Mouse (Mus musculus) neural tube, embryonic 11.5 days (tissue): Measurements from ENCODE around the gene Gsta4. TPM values are rescaled to one million over a fixed set of nuclear protein-coding genes. Genes with fewer than 3 reads are reported as not detected.
"Not testable (repeated sequence)": the region's sequence is repeated elsewhere in the genome, so short reads cannot be mapped to it uniquely, and the experiment has no call there.

Source experiments
- ATAC-seq: fragments of 200-750 bp; cut with Nextera tagmentation; 2 replicates; pipeline ENCODE4 v1.8.0; 2017; ENCODE audit warnings: moderate number of reproducible peaks, mild to moderate bottlenecking, moderate TSS enrichment, moderate library complexity; ENCODE audit not compliant: insufficient read depth, low FRiP score, low TSS enrichment
- DNase-seq: peaks from one replicate; pipeline ENCODE4 v3.0.0-alpha.2; 2015; ENCODE audit warnings: low spot score
- H3K27ac ChIP-seq: fragments of 300-500 bp; sonication (generic); 2 replicates; pipeline ENCODE4 v1.5.1; 2014; ENCODE audit warnings: low read depth, mild to moderate bottlenecking, low read length
- H3K27me3 ChIP-seq: fragments of 300-500 bp; sonication (generic); 2 replicates; pipeline ENCODE4 v1.6.1; 2014; ENCODE audit warnings: mild to moderate bottlenecking, low read length, mixed read lengths; ENCODE audit not compliant: control insufficient read depth, insufficient read depth
- H3K36me3 ChIP-seq: fragments of 300-500 bp; sonication (generic); 2 replicates; pipeline ENCODE4 v1.6.1; 2014; ENCODE audit warnings: mild to moderate bottlenecking, low read length, moderate library complexity, mixed read lengths; ENCODE audit not compliant: control insufficient read depth, insufficient read depth
- H3K4me1 ChIP-seq: fragments of 300-500 bp; sonication (generic); 2 replicates; pipeline ENCODE4 v1.6.1; 2014; ENCODE audit warnings: low read length, mixed read lengths; ENCODE audit not compliant: control insufficient read depth, insufficient read depth
- H3K4me2 ChIP-seq: fragments of 300-500 bp; sonication (generic); 2 replicates; pipeline ENCODE4 v1.6.1; 2014; ENCODE audit warnings: low read depth, mild to moderate bottlenecking, moderate library complexity
- H3K4me3 ChIP-seq: fragments of 300-500 bp; sonication (generic); 2 replicates; pipeline ENCODE4 v1.5.1; 2014; ENCODE audit warnings: low read depth, low read length
- H3K9ac ChIP-seq: fragments of 300-500 bp; sonication (generic); 2 replicates; pipeline ENCODE4 v1.6.1; 2014; ENCODE audit warnings: mild to moderate bottlenecking, low read length
- H3K9me3 ChIP-seq: fragments of 300-500 bp; sonication (generic); 2 replicates; pipeline ENCODE4 v1.6.1; 2016; ENCODE audit warnings: low read length; ENCODE audit not compliant: control insufficient read depth
- WGBS: fragments of 180-500 bp; shearing (Covaris S2); extraction: QIAGEN DNeasy Blood & Tissue Kit; methylation state at CpG from one replicate; pipeline ENCODE4 v1.1.7; 2014; 5-methylcytosine and 5-hydroxymethylcytosine counted together
- polyA plus RNA-seq: library from polyadenylated mRNA; unstranded; fragments of >200 nt; fragmentation: Nextera tagmentation; extraction: Ambion mirVana; gene quantifications from 2 replicates; pipeline ENCODE4 v1.2.1, GENCODE M21; 2014

The Gsta4 gene
- polyA plus RNA-seq, 1 experiment from 2014 or later = 54.3 TPM

DNA sequence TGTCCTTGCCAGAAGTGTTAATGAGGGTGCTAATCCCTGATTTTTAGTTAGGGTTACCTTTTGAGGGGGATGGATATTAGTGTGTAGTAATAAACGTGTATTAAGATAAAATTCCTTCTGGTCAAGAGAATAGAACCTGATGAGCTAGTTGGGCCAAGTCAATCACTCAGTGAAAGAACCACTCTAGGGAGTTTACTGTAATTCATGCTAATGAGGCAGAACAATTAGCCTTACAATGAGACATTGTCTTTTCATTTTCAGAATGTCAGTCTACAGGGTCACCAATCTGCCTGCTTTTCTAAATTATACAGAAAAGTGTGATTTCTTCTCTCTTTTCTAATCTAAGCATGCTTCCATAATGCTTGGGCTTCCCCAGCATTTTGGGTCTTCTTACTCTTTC, 8.6 kb upstream of the Gsta4 start:
- H3K4me3 ChIP-seq = no peak overlapping the region
- H3K27me3 ChIP-seq = no peaks in the 10 kb centered on the region
- H3K27ac ChIP-seq = no peak overlapping the region
- no peaks in the 10 kb centered on the region for H3K4me1 ChIP-seq
- ATAC-seq (no peak), DNase-seq (no peak)
- H3K9ac ChIP-seq = no peak overlapping the region
- 45% methylated on average over 1 of the region's 1 CpGs for WGBS
- no peaks in the 10 kb centered on the region for H3K9me3 ChIP-seq
- no peak overlapping the region for H3K4me2 ChIP-seq
- no peaks in the 10 kb centered on the region; the same call in 1 of the 2 replicates for H3K36me3 ChIP-seq

DNA sequence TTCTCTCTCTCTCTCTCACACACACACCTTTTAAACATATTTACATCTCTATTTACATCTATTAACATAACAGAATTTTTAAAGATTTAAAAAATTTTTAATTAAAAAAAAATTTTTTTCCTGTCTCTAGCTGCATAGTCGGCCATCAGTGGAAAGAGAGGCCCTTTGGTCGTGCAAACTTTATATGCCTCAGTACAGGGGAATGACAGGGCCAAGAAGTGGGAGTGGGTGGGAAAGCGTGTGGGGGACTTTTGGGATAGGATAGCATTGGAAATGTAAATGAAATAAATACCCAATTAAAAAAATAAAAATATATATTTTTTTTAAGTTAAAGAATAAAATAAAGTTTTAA, 7.7 kb upstream of the Gsta4 start:
- H3K4me3 ChIP-seq, H3K9me3 ChIP-seq, H3K27ac ChIP-seq, H3K9ac ChIP-seq, H3K27me3 ChIP-seq, H3K36me3 ChIP-seq, H3K4me2 ChIP-seq, DNase-seq, H3K4me1 ChIP-seq: not testable (repeated sequence)
- 51% methylated on average over 3 of the region's 3 CpGs for WGBS
- peak; percentile 42 for ATAC-seq

- DNase-seq (peak; percentile 94), ATAC-seq (peak; percentile 98)
- Histone ChIP-seq H3K27me3 (no peaks in the 10 kb centered on the region), H3K36me3 (no peaks in the 10 kb centered on the region), H3K4me3 (peak overlapping the region; percentile 57), H3K9ac (peak overlapping the region; percentile 86), H3K4me1 (no peaks in the 10 kb centered on the region), H3K27ac (peak overlapping the region; percentile 96), H3K9me3 (no peaks in the 10 kb centered on the region), H3K4me2 (peak overlapping the region; percentile 54)
- under 1% methylated on average over 48 of the region's 58 CpGs for WGBS
Measured at GRCm38 (mm10) chr9:78175277-78176200, 7.0 kb upstream of the Gsta4 start.

- no peaks in the 10 kb centered on the region for H3K9me3 ChIP-seq
- H3K4me1 ChIP-seq = no peaks in the 10 kb centered on the region
- H3K27ac ChIP-seq = peak overlapping the region; percentile 96
- H3K36me3 ChIP-seq = no peaks in the 10 kb centered on the region
- peak overlapping the region; percentile 57 for H3K4me3 ChIP-seq
- H3K4me2 ChIP-seq = peak overlapping the region; percentile 54
- DNase-seq = peak; percentile 77
- under 1% methylated on average over 22 of the region's 22 CpGs for WGBS
- H3K9ac ChIP-seq = peak overlapping the region; percentile 86
- peak; percentile 66 for ATAC-seq
- no peaks in the 10 kb centered on the region for H3K27me3 ChIP-seq
Measured at GRCm38 (mm10) chr9:78176201-78176727, 6.3 kb upstream of the Gsta4 start.

DNA sequence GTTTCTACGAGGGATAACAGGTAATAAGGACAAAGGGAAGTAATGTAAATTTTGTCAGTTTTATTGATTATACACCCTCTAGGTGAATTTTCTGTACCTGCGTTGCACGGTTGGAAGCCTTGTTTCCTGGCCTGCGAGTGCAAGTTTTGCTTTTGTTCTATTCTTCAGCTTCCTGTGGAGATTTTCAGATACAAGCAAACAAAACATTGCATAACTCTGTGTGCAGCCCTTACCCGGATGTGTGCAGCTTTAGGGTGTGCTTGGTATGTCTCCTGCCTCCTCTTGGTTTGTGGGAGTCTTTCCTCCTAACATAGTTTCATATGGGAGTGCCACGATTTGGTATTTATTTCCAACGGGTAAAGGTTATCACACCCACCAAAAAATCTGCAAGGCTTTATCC, 5.7 kb upstream of the Gsta4 start:
- Histone ChIP-seq H3K9ac (peak overlapping the region; percentile 86), H3K4me1 (no peaks in the 10 kb centered on the region), H3K9me3 (no peaks in the 10 kb centered on the region), H3K27me3 (no peaks in the 10 kb centered on the region), H3K4me2 (peak overlapping the region; percentile 54), H3K27ac (peak overlapping the region; percentile 96), H3K36me3 (no peaks in the 10 kb centered on the region), H3K4me3 (peak overlapping the region; percentile 57)
- DNase-seq (no peak), ATAC-seq (no peak)
- 43% methylated on average over 7 of the region's 7 CpGs for WGBS

DNA sequence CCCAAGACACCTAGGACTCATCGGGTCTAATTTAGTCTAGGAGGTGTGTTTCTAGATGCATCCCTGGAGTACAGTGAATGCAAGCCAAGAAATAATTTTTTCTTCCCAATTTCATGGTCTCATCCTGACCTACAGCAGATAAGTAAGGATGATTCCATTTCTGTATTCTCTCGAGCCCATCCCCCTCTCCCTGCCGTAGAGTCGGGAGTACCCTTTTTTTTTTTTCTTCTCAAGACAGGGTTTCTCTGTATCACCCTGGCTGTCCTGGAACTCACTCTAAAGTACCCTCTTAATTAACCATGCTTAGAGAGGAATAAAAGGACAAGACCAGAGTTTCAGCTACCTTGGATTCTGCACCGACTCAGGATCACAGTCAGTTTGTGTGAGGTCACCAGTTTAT, 4.4 kb upstream of the Gsta4 start:
- 89% methylated on average over 5 of the region's 5 CpGs for WGBS
- ATAC-seq = no peak
- H3K4me2 ChIP-seq = no peak overlapping the region
- DNase-seq = no peak
- no peaks in the 10 kb centered on the region for H3K27me3 ChIP-seq
- H3K27ac ChIP-seq = no peak overlapping the region
- H3K36me3 ChIP-seq = no peaks in the 10 kb centered on the region
- no peak overlapping the region for H3K9ac ChIP-seq
- H3K4me3 ChIP-seq = no peak overlapping the region
- H3K9me3 ChIP-seq = no peaks in the 10 kb centered on the region
- no peaks in the 10 kb centered on the region for H3K4me1 ChIP-seq

DNA sequence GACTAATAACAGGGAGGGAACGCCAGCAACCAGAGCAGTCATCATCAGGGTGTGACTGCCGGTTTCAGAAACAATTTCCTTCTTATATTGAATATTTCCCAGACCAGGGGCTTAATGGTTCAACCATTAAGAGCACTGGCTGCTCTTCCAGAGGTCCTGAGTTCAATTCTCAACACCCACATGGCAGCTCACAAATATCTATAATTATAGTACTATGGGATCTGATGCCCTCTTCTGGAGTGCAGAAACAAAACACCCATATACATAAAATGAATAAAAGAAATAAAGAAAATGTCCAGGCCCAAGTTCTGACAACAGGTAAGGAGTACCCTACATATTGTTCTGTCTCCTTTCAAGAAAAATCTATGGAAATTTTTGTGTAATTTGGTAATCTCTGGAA, 3.5 kb upstream of the Gsta4 start:
- Histone ChIP-seq H3K9me3 (no peaks in the 10 kb centered on the region), H3K4me1 (no peaks in the 10 kb centered on the region), H3K27ac (no peak overlapping the region), H3K27me3 (no peaks in the 10 kb centered on the region), H3K36me3 (no peaks in the 10 kb centered on the region), H3K9ac (no peak overlapping the region), H3K4me3 (no peak overlapping the region), H3K4me2 (no peak overlapping the region)
- DNase-seq (no peak), ATAC-seq (no peak)
- 92% methylated on average over 2 of the region's 2 CpGs for WGBS

- ATAC-seq (no peak), DNase-seq (no peak)
- no peak overlapping the region for H3K9ac ChIP-seq
- no peak overlapping the region for H3K4me2 ChIP-seq
- H3K27ac ChIP-seq = no peak overlapping the region
- H3K9me3 ChIP-seq = no peaks in the 10 kb centered on the region
- 93% methylated on average over 9 of the region's 9 CpGs for WGBS
- no peaks in the 10 kb centered on the region for H3K36me3 ChIP-seq
- no peak overlapping the region for H3K4me3 ChIP-seq
- no peaks in the 10 kb centered on the region for H3K27me3 ChIP-seq
- H3K4me1 ChIP-seq = peaks cover under 1% of the 10 kb centered on the region; the same call in 1 of the 2 replicates
Measured at GRCm38 (mm10) chr9:78185686-78186085, 3.1 kb downstream of the Gsta4 start.

GRCm38 (mm10) chr9:78188910-78189309, 6.3 kb downstream of the Gsta4 start:
- no peak overlapping the region for H3K27ac ChIP-seq
- H3K9ac ChIP-seq = no peak overlapping the region
- H3K27me3 ChIP-seq = no peaks in the 10 kb centered on the region
- no peak overlapping the region for H3K4me3 ChIP-seq
- no peak overlapping the region for H3K4me2 ChIP-seq
- DNase-seq (no peak), ATAC-seq (no peak)
- no peaks in the 10 kb centered on the region for H3K9me3 ChIP-seq
- no peaks in the 10 kb centered on the region for H3K36me3 ChIP-seq
- H3K4me1 ChIP-seq = peaks cover 3% of the 10 kb centered on the region; the same call in 1 of the 2 replicates
- WGBS = 73% methylated on average over 8 of the region's 8 CpGs
